Mouse (Mus musculus): ENCODE results near the gene Aqp3.

DNA sequence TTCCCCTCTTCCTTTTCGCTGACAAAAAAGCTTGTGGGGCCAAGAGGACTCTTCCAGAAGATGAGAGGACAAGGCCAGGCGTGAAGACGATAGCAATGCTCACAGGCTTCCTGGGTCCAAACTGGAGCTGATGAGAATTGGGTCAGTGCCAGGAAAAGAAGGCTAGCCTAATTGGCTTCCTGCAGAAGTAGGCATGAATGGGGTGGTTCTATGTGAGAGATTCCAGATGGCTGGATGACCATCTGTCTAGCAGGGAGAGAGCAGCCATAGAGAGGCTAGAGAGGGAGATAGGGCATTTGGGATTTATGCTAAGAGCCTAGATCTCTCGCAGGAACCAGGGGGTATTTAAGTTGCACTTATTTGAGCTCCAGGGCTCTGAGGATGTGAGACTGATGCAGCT, 9.5 kb upstream of the Aqp3 start:
- no peak for TF ChIP-seq POLR2A (IDR thresholded peaks at IDR 0.05; ENCODE audit: extremely low read depth, insufficient read depth, low read length)
- no peak for TF ChIP-seq CTCF (IDR thresholded peaks at IDR 0.05; ENCODE audit: extremely low read depth, insufficient read depth, low read length)
